Mouse (Mus musculus): ENCODE results near the gene Epb41l2.

- TF ChIP-seq POLR2A (IDR thresholded peaks at IDR 0.05; ENCODE audit: insufficient read depth, low read length) = no peak
- TF ChIP-seq CTCF (IDR thresholded peaks at IDR 0.05; ENCODE audit: low read depth, low read length) = no peak
- no peak for TF ChIP-seq EP300 (IDR thresholded peaks at IDR 0.05; ENCODE audit: insufficient read depth, low read depth, low read length)
These were observed 5.2 kb upstream of the Epb41l2 start for GRCm38 (mm10) chr10:25354390-25354789.

Measured in ES-Bruce4 (cell line).